ENCODE assay signal across 8 mouse cellular contexts in the genomic region with DNA sequence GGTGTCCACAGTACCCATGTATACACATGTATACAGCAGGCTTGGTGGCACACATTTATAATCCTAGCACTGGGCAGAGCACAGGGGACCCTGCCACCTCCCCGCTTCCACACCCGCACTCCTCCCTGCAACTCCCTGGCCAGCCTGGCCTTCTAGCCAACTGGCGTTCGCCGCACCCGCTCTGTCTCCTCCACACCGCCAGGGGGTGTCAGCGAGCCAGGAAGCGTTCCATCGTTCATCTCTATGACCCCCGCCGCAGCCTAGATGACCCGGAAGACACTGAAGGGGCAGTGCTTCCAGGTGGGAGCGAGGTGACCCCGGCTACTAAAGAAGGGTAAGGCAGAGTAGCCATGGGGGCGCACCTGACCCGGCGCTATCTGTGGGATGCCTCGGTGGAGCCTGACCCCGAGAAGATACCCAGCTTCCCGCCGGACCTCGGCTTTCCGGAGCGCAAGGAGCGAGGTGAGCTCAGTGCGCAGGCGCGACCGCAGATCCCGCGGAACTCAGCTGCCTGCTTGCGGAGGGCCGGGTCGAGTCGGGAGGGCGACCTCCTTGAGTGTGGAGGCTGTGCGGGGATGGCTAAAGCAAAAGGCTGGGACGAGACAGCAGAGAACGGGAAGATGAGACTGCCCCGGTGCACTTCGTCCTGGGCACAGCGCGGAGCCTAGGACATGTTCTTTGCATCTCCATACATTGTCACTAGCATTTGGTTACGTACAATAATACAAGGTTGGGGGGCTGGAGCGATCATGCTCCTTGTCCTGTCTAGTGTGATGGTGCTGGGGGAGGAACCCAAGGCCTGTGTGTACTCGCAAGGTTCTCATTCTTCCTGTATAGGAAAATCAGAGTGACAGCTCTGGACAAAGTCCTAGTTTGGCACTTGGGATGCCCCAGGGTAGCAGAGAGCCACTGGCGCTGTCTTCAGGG. TPM values are rescaled to one million over a fixed set of nuclear protein-coding genes. Genes with fewer than 3 reads are reported as not detected.
A peak's percentile ranks its signal among the peaks of the same experiment; 100 is the strongest.
DNase-seq lines count a peak whose midpoint lies in the region; ATAC-seq and TF ChIP-seq lines count a peak whose summit lies in the region.

A gene (plus strand): TSS at position 203 of the 927 bp plus-strand sequence.

- H3K4me3 ChIP-seq in embryonic facial prominence, embryonic 13.5 days, result peak within 1 kb of the TSS; percentile 79
- peak within 1 kb of the TSS; percentile 64 for H3K4me3 ChIP-seq in heart, adult 2 months
- H3K4me3 ChIP-seq in limb, embryonic 13.5 days, result peak within 1 kb of the TSS; percentile 65
- H3K4me3 ChIP-seq in midbrain, embryonic 16.5 days (ENCODE audit: low read depth, low read length), result peak within 1 kb of the TSS; percentile 78

- TF ChIP-seq EP300 in heart, adult 2 months (IDR thresholded peaks at IDR 0.05; ENCODE audit: insufficient read depth, low read depth, low read length), result peak; percentile 85

- peak within 1 kb of the TSS; percentile 73 for H3K27ac ChIP-seq in embryonic facial prominence, embryonic 13.5 days
- H3K27ac ChIP-seq in heart, adult 2 months, result peak within 1 kb of the TSS; percentile 97
- peak within 1 kb of the TSS; percentile 44; the same call in 1 of the 2 replicates for H3K27ac ChIP-seq in limb, embryonic 13.5 days
- peak within 1 kb of the TSS; percentile 87 for H3K27ac ChIP-seq in midbrain, embryonic 16.5 days (ENCODE audit: low read length)

- H3K9me3 ChIP-seq in embryonic facial prominence, embryonic 13.5 days, result no peaks in the 10 kb centered on the region
- no peaks in the 10 kb centered on the region for H3K9me3 ChIP-seq in limb, embryonic 13.5 days
- no peaks in the 10 kb centered on the region for H3K9me3 ChIP-seq in midbrain, embryonic 16.5 days (replicated peaks; ENCODE audit: control insufficient read depth, low read length, poor library complexity, severe bottlenecking)

- no peaks in the 10 kb centered on the region for H3K27me3 ChIP-seq in embryonic facial prominence, embryonic 13.5 days
- no peaks in the 10 kb centered on the region for H3K27me3 ChIP-seq in heart, adult 2 months (ENCODE audit: control insufficient read depth, insufficient read depth, low read length)
- H3K27me3 ChIP-seq in limb, embryonic 13.5 days, result no peaks in the 10 kb centered on the region
- H3K27me3 ChIP-seq in midbrain, embryonic 16.5 days (ENCODE audit: control insufficient read depth, insufficient read depth, low read depth, low read length), result no peaks in the 10 kb centered on the region

- H3K4me2 ChIP-seq in embryonic facial prominence, embryonic 13.5 days, result peak within 1 kb of the TSS; percentile 93
- peak within 1 kb of the TSS; percentile 92 for H3K4me2 ChIP-seq in limb, embryonic 13.5 days (replicated peaks)
- H3K4me2 ChIP-seq in midbrain, embryonic 16.5 days (ENCODE audit: low read length), result peak within 1 kb of the TSS; percentile 95

- H3K36me3 ChIP-seq in embryonic facial prominence, embryonic 13.5 days, result peaks cover 23% of the 10 kb centered on the region
- H3K36me3 ChIP-seq in heart, adult 2 months (ENCODE audit: control insufficient read depth, insufficient read depth, low read length), result no peaks in the 10 kb centered on the region
- H3K36me3 ChIP-seq in limb, embryonic 13.5 days, result peaks cover 32% of the 10 kb centered on the region
- peaks cover 5% of the 10 kb centered on the region for H3K36me3 ChIP-seq in midbrain, embryonic 16.5 days (ENCODE audit: control insufficient read depth, insufficient read depth, low read length)

- TF ChIP-seq POLR2A in heart, adult 2 months (IDR thresholded peaks at IDR 0.05; ENCODE audit: insufficient read depth, low read depth, low read length), result peak; percentile 84

- under 1% methylated on average over 48 of the region's 48 CpGs for WGBS in embryonic facial prominence, embryonic 13.5 days
- WGBS in heart, adult 2 months, result under 1% methylated on average over 48 of the region's 48 CpGs
- WGBS in limb, embryonic 13.5 days, result under 1% methylated on average over 48 of the region's 48 CpGs
- under 1% methylated on average over 48 of the region's 48 CpGs for WGBS in midbrain, embryonic 16.5 days

- peaks cover 13% of the 10 kb centered on the region for H3K4me1 ChIP-seq in embryonic facial prominence, embryonic 13.5 days
- peaks cover 6% of the 10 kb centered on the region for H3K4me1 ChIP-seq in heart, adult 2 months (ENCODE audit: control insufficient read depth, insufficient read depth, low read length)
- peaks cover 12% of the 10 kb centered on the region for H3K4me1 ChIP-seq in limb, embryonic 13.5 days
- H3K4me1 ChIP-seq in midbrain, embryonic 16.5 days (ENCODE audit: control insufficient read depth, insufficient read depth, low read length), result peaks cover 12% of the 10 kb centered on the region

- intact Hi-C loops in heart, adult 2 months (cut with DNase I), result loop anchor here (1.0 to 5.0 kb wide), 2 partner anchors 41 to 56 kb away; a partner anchor contains a TSS

- TF ChIP-seq CTCF in heart, adult 2 months (IDR thresholded peaks at IDR 0.05), result peak; percentile 97

- ATAC-seq in embryonic facial prominence, embryonic 13.5 days (ENCODE audit: insufficient number of reproducible peaks, insufficient read depth, low FRiP score, low TSS enrichment, low read depth), result peak; percentile 69
- peak; percentile 89 for ATAC-seq in limb, embryonic 13.5 days (ENCODE audit: low FRiP score, low read depth)
- peak; percentile 89 for ATAC-seq in midbrain, embryonic 16.5 days

- H3K79me2 ChIP-seq in heart, adult 2 months (replicated peaks; ENCODE audit: control insufficient read depth, insufficient read depth, low read length), result peaks cover 6% of the 10 kb centered on the region; the same call in 1 of the 2 replicates

- H3K9ac ChIP-seq in embryonic facial prominence, embryonic 13.5 days, result peak within 1 kb of the TSS; percentile 84
- peak within 1 kb of the TSS; percentile 80 for H3K9ac ChIP-seq in heart, adult 2 months (ENCODE audit: low read depth, low read length)
- peak within 1 kb of the TSS; percentile 84 for H3K9ac ChIP-seq in limb, embryonic 13.5 days
- peak within 1 kb of the TSS; percentile 86 for H3K9ac ChIP-seq in midbrain, embryonic 16.5 days (ENCODE audit: low read depth, low read length)

- DNase-seq in 3134 (ENCODE audit: extremely low read depth, insufficient read length, low spot score), result peak; percentile 91
- peak; percentile 95 to 96 for DNase-seq in adrenal gland, postnatal 36 days
- DNase-seq in heart, adult 2 months, result peak; percentile 95 to 97
- DNase-seq in kidney, adult 8-10 months, result peak; percentile 94 to 97
- DNase-seq in spleen, postnatal 10 days (ENCODE audit: low spot score in 2 of 2), result peak; percentile 96 to 97

RNA-seq across cellular contexts. Expression of the gene that starts here (rescaled TPM):
- total RNA-seq in adrenal gland, postnatal 36 days (2021), result 100 to 1,000 TPM; 218 to 228 TPM
- 304 and 312 TPM in 2 replicates for polyA plus RNA-seq in embryonic facial prominence, embryonic 13.5 days (2015; fragmentation: Nextera tagmentation; extraction: Ambion mirVana)
- 100 to 1,000 TPM; 620 to 733 TPM for total RNA-seq in heart, adult 2 months (2021)
- 1,081 and 1,159 TPM in 2 replicates for polyA plus RNA-seq in heart, adult 2 months (2012; rRNA removed)
- 282 and 290 TPM in 2 replicates for polyA plus RNA-seq in limb, embryonic 13.5 days (2015; fragmentation: Nextera tagmentation; extraction: Ambion mirVana)
- 320 and 338 TPM in 2 replicates for polyA plus RNA-seq in midbrain, embryonic 16.5 days (2015; fragmentation: Nextera tagmentation; extraction: Ambion mirVana)

Comparison
In these comparisons a context has a peak if more than half of its experiments do, and no peak if none do; other contexts are left out.
1. Peak in every context shown above with its lines: DNase-seq, ATAC-seq, H3K4me3 ChIP-seq and H3K27ac ChIP-seq.
2. H3K27ac ChIP-seq: peak in every context shown above with its lines; median percentile 97 in heart, adult 2 months; 87 in midbrain, embryonic 16.5 days; 73 in embryonic facial prominence, embryonic 13.5 days; 44 in limb, embryonic 13.5 days.